Mouse (Mus musculus): ENCODE results near the gene Zfp27.

- TF ChIP-seq CTCF (IDR thresholded peaks at IDR 0.05; ENCODE audit: borderline replicate concordance, insufficient read depth, low read depth, low read length) (no peak), POLR2A (IDR thresholded peaks at IDR 0.05; ENCODE audit: borderline replicate concordance, insufficient read depth, low read length) (peak; percentile 92; the same call in 1 of the 2 replicates)
Measured at GRCm38 (mm10) chr7:29905966-29906681, at the start of gene Zfp27.

All from cerebellum, adult 2 months (tissue).